Mouse (Mus musculus): Measurements from ENCODE around the gene H2-D1. TPM values are rescaled to one million over a fixed set of nuclear protein-coding genes. Genes with fewer than 3 reads are reported as not detected.
"Not testable (repeated sequence)": the region's sequence is repeated elsewhere in the genome, so short reads cannot be mapped to it uniquely, and the experiment has no call there.

H2-D1 gene
- polyA plus RNA-seq, 1 experiment: 592 TPM

GRCm38 (mm10) chr17:35278957-35279688 lies 16.6 kb downstream of the H2-D1 start:
- H3K4me3 ChIP-seq (ENCODE audit: insufficient read depth, low read depth, low read length): no peak overlapping the region
- no peak overlapping the region for H3K27ac ChIP-seq (ENCODE audit: insufficient read depth, low read depth, low read length)
- no peaks in the 10 kb centered on the region for H3K4me1 ChIP-seq (ENCODE audit: control insufficient read depth, insufficient read depth, low read length)
- WGBS: 87% methylated on average over 13 of the region's 13 CpGs
- TF ChIP-seq POLR2A (IDR thresholded peaks at IDR 0.05; ENCODE audit: insufficient read depth, low read depth, low read length) (no peak), CTCF (IDR thresholded peaks at IDR 0.05; ENCODE audit: insufficient read depth, low read depth, low read length) (no peak)

- TF ChIP-seq CTCF (IDR thresholded peaks at IDR 0.05; ENCODE audit: insufficient read depth, low read depth, low read length) (no peak), POLR2A (IDR thresholded peaks at IDR 0.05; ENCODE audit: insufficient read depth, low read depth, low read length) (no peak)
- H3K27ac ChIP-seq (ENCODE audit: insufficient read depth, low read depth, low read length): no peak overlapping the region
- H3K4me1 ChIP-seq (ENCODE audit: control insufficient read depth, insufficient read depth, low read length): no peaks in the 10 kb centered on the region
- H3K4me3 ChIP-seq (ENCODE audit: insufficient read depth, low read depth, low read length): no peak overlapping the region
- 76% methylated on average over 3 of the region's 3 CpGs for WGBS
Observed at GRCm38 (mm10) chr17:35280276-35280675, 17.7 kb downstream of the H2-D1 start.

- Histone ChIP-seq H3K4me1 (ENCODE audit: control insufficient read depth, insufficient read depth, low read length) (no peaks in the 10 kb centered on the region), H3K27ac (ENCODE audit: insufficient read depth, low read depth, low read length) (no peak overlapping the region), H3K4me3 (ENCODE audit: insufficient read depth, low read depth, low read length) (no peak overlapping the region)
- TF ChIP-seq CTCF (IDR thresholded peaks at IDR 0.05; ENCODE audit: insufficient read depth, low read depth, low read length) (no peak), POLR2A (IDR thresholded peaks at IDR 0.05; ENCODE audit: insufficient read depth, low read depth, low read length) (no peak)
Observed at GRCm38 (mm10) chr17:35285431-35285830, 22.9 kb downstream of the H2-D1 start.

- WGBS: 7% methylated on average over 5 of the region's 5 CpGs
- 0 out of 2 replicates have a peak, but pooled peaks have one; percentile 25 for TF ChIP-seq CTCF (IDR thresholded peaks at IDR 0.05; ENCODE audit: insufficient read depth, low read depth, low read length)
- H3K4me3 ChIP-seq (ENCODE audit: insufficient read depth, low read depth, low read length); H3K4me1 ChIP-seq (ENCODE audit: control insufficient read depth, insufficient read depth, low read length); H3K27ac ChIP-seq (ENCODE audit: insufficient read depth, low read depth, low read length): not testable (repeated sequence)
Observed at GRCm38 (mm10) chr17:35295796-35296195, 33.3 kb downstream of the H2-D1 start.

- H3K27ac ChIP-seq (ENCODE audit: insufficient read depth, low read depth, low read length); H3K4me1 ChIP-seq (ENCODE audit: control insufficient read depth, insufficient read depth, low read length); H3K4me3 ChIP-seq (ENCODE audit: insufficient read depth, low read depth, low read length): not testable (repeated sequence)
- WGBS: 86% methylated on average over 7 of the region's 7 CpGs
Observed at GRCm38 (mm10) chr17:35300261-35300945, 37.9 kb downstream of the H2-D1 start.

- Histone ChIP-seq H3K27ac (ENCODE audit: insufficient read depth, low read depth, low read length) (no peak overlapping the region), H3K4me3 (ENCODE audit: insufficient read depth, low read depth, low read length) (no peak overlapping the region), H3K4me1 (ENCODE audit: control insufficient read depth, insufficient read depth, low read length) (peaks cover 5% of the 10 kb centered on the region; the same call in 1 of the 2 replicates)
- WGBS: 21% methylated on average over 13 of the region's 13 CpGs
- TF ChIP-seq POLR2A (IDR thresholded peaks at IDR 0.05; ENCODE audit: insufficient read depth, low read depth, low read length) (no peak), CTCF (IDR thresholded peaks at IDR 0.05; ENCODE audit: insufficient read depth, low read depth, low read length) (peak; percentile 84)
Observed at GRCm38 (mm10) chr17:35301645-35302258, 39.2 kb downstream of the H2-D1 start.

- Histone ChIP-seq H3K27ac (ENCODE audit: insufficient read depth, low read depth, low read length) (no peak overlapping the region), H3K4me1 (ENCODE audit: control insufficient read depth, insufficient read depth, low read length) (peaks cover 5% of the 10 kb centered on the region; the same call in 1 of the 2 replicates), H3K4me3 (ENCODE audit: insufficient read depth, low read depth, low read length) (no peak overlapping the region)
- WGBS: 79% methylated on average over 2 of the region's 2 CpGs
- no peak for TF ChIP-seq POLR2A (IDR thresholded peaks at IDR 0.05; ENCODE audit: insufficient read depth, low read depth, low read length)
Observed at GRCm38 (mm10) chr17:35303271-35303670, 40.7 kb downstream of the H2-D1 start.

GRCm38 (mm10) chr17:35303756-35304350 lies 41.3 kb downstream of the H2-D1 start:
- WGBS: 85% methylated on average over 10 of the region's 10 CpGs
- H3K4me1 ChIP-seq (ENCODE audit: control insufficient read depth, insufficient read depth, low read length): peaks cover 5% of the 10 kb centered on the region; the same call in 1 of the 2 replicates
- H3K27ac ChIP-seq (ENCODE audit: insufficient read depth, low read depth, low read length): no peak overlapping the region
- no peak for TF ChIP-seq POLR2A (IDR thresholded peaks at IDR 0.05; ENCODE audit: insufficient read depth, low read depth, low read length)
- TF ChIP-seq CTCF (IDR thresholded peaks at IDR 0.05; ENCODE audit: insufficient read depth, low read depth, low read length): no peak
- H3K4me3 ChIP-seq (ENCODE audit: insufficient read depth, low read depth, low read length): no peak overlapping the region

GRCm38 (mm10) chr17:35304478-35304877 lies 41.9 kb downstream of the H2-D1 start:
- Histone ChIP-seq H3K27ac (ENCODE audit: insufficient read depth, low read depth, low read length) (no peak overlapping the region), H3K4me1 (ENCODE audit: control insufficient read depth, insufficient read depth, low read length) (peaks cover 5% of the 10 kb centered on the region; the same call in 1 of the 2 replicates), H3K4me3 (ENCODE audit: insufficient read depth, low read depth, low read length) (no peak overlapping the region)
- 78% methylated on average over 6 of the region's 6 CpGs for WGBS
- TF ChIP-seq POLR2A (IDR thresholded peaks at IDR 0.05; ENCODE audit: insufficient read depth, low read depth, low read length): no peak
- no peak for TF ChIP-seq CTCF (IDR thresholded peaks at IDR 0.05; ENCODE audit: insufficient read depth, low read depth, low read length)

GRCm38 (mm10) chr17:35304921-35305320 lies 42.4 kb downstream of the H2-D1 start:
- not testable (repeated sequence) for H3K27ac ChIP-seq (ENCODE audit: insufficient read depth, low read depth, low read length); H3K4me1 ChIP-seq (ENCODE audit: control insufficient read depth, insufficient read depth, low read length); H3K4me3 ChIP-seq (ENCODE audit: insufficient read depth, low read depth, low read length)
- WGBS: 85% methylated on average over 8 of the region's 8 CpGs
